Mouse (Mus musculus): ENCODE measurements around the gene Smarcd2.

Gene Smarcd2

DNA sequence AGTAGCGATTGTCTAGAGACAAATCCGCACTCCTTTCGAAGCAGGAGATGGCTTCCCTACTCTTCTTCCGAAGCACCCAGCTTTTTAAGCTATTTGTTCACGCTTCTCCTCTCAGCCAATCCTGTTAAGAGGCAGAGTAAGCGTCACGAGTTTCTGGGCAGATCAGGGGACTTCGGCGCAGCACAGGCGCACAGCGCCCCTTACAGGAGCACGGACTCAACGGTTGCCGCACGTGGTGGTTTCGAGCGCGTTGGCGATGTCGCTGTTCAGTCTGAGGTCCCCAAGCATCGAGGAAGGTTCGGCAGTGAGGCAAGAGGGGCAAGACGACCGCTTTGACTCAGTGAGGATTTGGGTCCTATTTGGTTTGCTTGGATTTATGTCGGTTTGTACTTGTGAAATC is 3.7 kb upstream of the Smarcd2 start, which contains the start of gene Tcam1:
Gene Tcam1, plus strand, starts transcription at position 219 of the 400 bp plus-strand sequence.
- DNase-seq (ENCODE audit: low spot score in 2 of 2) = peak; percentile 75 to 96

DNA sequence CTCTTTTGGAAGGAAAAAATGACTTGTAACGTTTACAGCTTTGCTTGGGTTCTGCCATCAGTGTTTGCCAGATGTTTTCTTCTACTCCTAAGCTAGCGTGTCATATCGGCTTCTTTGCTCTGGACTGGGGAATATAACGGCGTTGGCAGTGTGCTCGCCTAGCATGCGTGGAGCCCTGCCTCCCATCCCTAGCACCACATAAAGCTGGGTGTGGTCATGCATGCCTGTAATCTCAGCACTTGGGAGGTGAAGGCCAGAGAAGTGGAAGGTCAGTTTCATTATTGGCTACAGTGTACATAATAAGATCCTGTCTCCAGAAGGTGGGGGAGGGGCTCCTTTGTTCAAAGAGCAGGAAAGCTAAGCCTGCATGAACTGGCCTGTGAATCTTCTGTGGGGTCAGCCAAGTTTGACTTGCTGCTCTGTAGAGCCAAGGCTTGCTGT is 2.2 kb upstream of the Smarcd2 start:
- no peak for DNase-seq (ENCODE audit: low spot score in 2 of 2)

DNA sequence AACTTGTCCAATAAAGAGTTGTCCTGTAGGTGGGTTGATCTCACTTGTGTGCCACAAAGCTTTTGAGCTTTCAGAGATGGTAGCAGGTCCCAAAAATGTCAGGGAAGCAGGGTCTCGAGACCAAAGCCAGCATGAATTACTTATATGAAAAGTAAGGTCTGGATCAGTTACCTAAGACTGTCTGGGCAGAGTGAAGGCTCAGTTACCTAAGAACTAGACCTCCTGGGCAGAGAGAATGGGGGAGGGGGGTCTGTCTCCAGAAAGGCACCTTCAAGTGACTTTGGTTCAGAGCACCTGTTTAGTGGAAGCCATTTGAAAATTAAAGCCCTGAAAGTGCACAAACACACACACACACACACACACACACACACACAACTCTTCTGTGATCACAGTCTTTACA is 1.6 kb upstream of the Smarcd2 start:
- no peak for DNase-seq (ENCODE audit: low spot score in 2 of 2)

DNA sequence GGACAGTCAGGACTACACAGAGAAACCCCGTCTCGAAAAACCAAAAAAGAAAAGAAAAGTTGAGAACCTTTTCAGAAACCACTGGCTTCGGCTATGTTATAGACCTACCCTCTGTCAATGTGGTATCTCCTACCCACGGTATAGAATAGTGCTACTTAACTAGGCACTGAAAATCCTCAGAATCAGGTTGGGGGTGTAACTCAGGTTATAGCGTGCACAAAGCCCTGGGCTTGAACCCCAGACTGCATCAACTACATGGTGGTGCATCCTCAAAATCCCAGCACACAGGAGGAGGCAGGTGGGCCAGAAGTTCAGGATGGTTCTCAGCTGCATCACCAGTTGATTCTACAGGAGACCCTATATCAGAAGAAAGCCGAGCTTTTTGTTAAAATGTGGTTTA is 1.0 kb upstream of the Smarcd2 start:
- DNase-seq (ENCODE audit: low spot score in 2 of 2) = no peak

DNA sequence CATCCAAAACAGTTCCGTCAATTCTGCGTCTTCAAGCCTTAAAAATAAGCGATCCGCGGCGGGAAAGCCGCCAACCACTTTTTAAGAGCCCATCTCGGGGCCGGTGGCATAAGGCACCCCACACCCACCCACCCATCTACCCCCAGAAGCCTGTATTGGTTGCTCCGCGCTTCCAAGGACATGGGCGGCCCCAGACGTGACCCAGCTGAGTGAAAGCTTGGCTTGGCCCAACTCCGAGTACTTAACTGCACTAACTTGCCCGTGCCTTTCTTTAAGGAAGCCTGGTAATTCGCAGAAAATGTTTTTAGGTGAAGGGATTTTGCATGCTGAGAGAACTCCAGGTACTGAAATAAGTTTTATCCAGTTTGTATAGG is 526 bp upstream of the Smarcd2 start:
- DNase-seq (ENCODE audit: low spot score in 2 of 2) = no peak

DNA sequence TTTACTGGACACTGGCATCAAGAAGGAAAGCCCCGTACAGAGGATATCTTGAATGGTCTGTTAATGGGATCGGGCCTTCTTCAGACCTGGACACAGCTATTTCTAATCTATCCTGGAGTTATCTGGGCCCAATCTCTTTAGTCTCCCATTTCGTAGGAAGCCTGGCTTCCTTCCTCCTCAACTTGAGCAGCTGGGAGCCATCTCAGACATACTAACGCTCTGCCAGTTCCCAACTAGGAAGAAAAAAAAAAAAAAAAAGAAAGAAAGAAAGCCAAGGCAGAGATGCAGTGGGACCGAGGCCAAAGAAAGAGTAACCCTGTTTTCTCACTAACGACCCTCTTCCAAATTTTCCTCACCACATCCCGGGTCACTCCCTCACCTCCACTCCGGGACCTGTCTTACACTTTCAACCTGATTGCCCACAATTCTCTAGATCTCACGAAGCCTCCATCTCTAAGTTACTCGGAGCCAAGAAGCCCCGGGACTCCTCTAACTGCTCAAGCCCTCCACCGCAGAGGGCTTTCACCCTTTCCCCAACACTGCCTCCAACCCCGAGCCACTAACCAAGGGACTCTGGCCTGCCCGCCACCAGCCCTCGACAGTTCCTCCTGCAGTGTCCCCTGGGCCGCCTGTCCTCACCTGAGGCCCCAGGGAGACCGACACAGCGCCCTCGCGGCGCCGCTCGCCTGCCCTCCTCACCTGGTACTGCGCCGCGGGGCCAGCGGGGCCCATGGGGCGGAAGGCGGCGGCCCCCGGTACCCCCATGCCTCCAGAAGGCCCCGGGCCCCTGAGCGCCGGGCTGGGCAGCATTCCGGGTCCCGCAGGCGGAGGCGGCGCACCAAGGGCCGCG is 753 bp downstream of the Smarcd2 start:
- DNase-seq (ENCODE audit: low spot score in 2 of 2) = no peak

DNA sequence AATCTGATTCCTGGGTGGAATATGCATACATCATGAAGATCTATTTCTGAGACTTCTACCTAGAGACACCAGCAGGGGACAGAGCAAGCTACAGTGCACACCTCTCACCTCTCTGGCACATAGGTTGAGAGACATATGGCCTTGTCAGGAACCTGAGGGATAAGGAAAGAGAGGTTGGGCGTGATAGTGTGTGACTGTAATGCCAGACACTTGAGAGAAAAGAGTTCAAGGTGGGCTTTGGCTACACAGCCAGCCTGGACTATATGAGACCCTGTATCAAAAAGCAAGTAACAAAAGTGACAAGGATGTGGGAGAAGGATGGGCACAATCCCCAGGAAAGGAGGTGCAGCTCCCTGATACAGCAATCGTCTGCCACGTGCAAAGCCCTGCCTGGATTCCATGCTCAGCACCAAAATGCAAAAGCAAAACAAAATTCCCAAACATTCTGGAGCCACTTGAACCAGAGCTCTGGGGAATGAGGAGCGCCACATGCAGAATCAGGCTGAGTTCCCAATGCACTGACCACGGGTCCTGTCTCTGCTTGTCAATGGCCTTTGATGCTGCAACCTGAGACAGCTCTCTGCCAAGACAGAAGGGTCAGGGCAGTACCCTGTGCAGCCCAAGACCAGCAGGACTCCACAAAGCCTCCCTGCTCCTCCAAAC is 1.5 kb downstream of the Smarcd2 start:
- DNase-seq (ENCODE audit: low spot score in 2 of 2) = no peak

DNA sequence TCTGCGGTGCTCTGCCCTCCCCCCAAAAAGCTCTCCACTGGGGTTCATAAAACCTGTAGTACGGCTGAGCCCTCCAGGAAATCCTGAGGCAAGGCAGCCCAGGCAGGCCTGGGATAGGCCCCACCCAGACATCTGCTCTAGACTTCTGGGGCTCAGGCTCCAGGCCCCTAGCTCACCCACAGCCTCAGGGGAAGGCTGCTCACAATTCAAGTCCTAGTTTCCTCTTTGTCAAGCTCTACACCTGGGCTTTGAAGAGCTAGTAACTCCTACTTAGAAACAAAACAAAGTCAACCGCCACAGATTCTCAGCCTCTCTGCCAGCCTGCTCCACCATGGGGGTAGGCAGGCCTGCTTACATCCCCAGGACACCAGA is 3.7 kb downstream of the Smarcd2 start:
- no peak for DNase-seq (ENCODE audit: low spot score in 2 of 2)

DNA sequence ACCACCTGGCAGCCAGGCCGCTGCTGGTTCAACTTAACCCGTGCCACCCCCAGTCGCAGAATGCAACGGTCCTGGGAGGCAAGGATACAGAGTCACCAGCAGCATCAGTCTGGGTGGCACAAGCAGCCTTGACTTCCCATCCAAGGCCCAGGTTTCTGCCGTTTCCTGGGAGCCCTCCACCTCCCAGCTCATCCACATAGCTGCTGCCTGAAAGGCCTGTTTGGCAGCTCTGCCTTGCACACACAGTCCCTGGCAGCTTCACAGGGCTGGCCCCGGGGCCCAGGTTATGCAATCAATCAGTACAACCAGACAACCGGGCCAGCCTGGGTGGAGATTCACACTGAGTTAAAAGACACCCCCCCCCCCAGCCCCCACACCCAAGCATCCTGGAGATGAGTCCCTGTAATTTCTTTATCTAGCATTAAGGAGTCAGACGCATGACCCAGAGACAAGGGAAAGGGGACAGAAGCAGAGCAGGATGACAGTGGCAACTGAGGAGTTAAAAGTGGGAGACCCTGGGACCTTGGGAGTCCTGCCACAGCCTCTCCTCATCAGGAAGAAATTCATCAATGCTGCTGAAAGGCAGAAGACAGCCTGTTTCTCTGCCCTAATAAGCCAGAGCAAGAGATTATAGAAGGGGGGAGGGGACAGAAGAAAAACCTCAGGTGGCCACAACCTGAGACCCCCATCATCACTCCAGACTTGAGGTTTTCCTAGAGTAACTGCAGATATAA is 4.3 kb downstream of the Smarcd2 start:
- no peak for DNase-seq (ENCODE audit: low spot score in 2 of 2)

DNA sequence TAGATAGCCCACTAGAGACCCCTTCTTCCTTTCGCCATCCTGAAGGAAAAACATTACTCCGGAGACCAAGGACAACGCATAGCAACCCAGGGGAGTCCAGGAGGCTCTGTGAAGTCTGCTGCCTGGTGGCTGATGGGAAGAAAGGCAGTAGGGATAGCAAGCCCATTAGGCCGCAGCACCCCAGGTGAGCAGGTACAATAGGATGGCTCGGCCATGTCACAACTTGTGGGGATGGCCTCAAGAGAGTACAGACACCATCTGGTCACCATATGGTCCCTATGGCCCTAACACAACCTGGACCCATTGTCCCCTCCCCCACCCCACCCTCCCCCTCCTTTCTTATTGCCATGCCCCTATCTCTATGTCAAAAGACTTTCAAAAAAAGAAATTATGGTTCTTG is 4.9 kb downstream of the Smarcd2 start:
- DNase-seq (ENCODE audit: low spot score in 2 of 2) = no peak

DNA sequence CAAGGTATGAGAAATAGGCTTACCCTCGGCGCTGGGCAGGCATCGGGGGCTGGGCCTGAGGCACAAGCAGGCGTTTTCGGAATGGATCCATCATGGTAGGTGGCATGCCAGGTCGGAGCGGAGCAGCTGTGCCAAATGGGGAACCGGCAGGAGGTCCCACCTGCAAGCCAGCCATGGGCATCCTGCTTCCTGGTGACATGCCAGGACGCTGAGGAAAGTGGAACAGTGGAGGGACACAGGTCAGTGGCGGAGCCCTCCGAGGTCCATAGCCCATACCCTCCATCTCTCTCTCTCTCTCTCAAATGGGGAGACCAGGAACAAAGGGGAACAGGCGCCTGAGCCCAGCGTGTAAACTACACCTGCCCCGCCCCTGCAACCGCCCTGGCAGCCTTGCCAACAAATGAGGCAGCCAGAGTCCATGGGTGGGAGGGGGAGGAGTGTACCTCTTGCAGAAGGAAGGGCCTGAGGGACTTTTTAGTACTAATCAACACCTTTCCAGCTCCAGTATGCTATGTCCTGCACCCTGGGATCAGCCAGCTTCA is 5.4 kb downstream of the Smarcd2 start:
- no peak for DNase-seq (ENCODE audit: low spot score in 2 of 2)

DNA sequence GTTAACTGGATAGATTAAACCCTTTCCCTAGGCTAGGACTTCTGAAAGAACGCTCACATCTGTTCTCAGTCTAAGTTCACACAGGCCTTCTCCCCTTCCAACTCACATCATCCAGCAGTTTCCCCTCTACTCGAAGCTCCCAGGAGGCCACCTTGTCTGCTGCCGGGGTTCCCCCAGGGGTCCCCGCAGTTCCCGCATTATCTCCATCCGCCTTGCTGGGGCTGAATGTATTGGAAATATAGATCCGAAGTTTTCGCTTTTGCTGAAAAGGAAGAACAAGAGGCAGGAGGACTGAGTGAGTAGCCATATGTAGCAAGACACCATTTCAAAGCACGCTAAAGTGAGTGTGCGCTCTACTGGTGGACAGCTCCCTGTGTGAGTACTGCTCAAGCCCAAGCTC is 6.3 kb downstream of the Smarcd2 start:
- DNase-seq (ENCODE audit: low spot score in 2 of 2) = no peak

DNA sequence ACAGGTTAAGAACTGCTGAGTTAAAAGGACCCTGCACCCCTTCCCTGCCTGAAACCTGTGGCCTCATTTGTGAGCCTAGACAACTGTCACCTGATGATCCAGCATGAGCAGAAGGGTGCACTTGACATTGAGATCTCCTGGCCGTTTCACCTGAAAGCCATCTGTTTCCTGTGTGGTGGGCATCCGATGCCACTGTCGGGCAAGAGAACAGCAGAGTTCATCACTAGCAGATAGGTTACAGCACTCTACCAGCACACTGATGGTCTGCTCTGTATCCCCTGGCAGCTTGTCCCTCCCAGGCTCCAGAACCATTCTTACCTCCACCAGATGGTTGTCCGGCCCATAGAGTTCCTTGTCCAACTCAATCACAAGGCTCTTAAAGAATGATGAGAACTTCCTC is 7.2 kb downstream of the Smarcd2 start:
- no peak for DNase-seq (ENCODE audit: low spot score in 2 of 2)

DNA sequence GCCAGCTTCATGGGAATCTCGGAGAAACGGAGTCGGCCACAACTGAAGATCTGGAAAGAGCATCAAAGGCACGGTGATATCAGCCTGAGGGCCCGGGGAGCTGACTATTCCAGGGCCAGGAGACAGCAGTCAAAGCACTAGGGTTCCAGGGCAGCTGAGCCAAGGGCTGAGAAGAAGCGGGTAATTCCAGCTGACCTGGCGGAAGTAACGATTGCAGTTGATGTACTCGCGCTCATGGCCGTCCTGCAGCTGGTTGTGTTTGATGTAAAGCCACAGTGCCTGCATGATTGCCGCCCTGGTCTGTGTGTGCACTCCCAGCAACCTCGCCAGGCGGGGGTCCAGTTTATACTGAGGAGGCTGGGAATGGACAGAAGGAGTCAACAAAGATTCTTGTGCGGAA is 7.8 kb downstream of the Smarcd2 start:
- no peak for DNase-seq (ENCODE audit: low spot score in 2 of 2)

DNA sequence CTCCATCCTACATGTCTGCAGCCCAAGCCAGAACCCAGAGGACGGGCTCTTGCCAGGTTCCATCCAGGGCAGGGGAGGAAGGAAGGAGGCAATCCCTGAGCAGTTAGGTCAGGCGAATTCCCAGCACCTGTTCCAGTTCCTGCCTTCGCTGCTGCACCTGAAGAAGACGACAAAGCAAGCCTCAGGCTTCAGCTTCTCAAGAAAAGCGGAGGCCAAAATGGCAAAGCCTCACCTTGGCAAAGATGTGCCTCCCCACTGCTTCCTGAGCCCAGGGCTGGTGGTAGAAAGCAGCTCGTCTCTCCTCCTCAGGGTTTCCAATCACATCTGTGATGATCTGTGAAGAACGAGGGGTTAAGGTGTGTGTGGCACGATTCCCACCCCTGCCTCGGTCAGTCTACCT is 8.8 kb downstream of the Smarcd2 start:
- DNase-seq (ENCODE audit: low spot score in 2 of 2) = no peak

DNA sequence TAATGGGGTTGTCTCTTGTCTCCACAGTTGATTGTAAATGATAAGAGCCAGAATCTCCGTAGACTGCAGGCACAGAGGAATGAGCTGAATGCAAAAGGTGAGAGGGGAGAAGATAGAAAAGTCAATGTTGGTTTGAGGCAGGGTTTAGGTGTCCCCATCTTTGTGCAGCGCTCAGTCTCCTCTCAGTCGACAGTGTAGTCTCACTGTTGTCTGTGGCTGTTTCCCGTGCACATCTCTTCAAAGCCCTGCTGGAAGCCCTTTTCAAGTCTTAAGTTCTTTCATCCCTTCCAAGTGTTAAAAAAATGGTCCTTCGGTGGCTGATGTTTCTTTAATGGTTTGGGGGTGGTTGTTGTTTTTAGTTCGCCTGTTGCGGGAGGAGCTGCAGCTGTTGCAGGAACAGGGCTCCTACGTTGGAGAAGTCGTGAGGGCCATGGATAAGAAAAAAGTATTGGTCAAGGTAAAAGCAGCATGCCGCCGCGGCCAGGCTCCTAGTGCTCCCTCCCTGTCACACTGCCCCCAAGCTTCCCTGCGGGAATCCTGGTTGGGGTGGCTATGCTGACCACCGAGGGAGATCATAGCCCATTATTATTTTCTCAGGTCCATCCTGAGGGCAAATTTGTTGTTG is 11.8 kb downstream of the Smarcd2 start:
- no peak for DNase-seq (ENCODE audit: low spot score in 2 of 2)

DNA sequence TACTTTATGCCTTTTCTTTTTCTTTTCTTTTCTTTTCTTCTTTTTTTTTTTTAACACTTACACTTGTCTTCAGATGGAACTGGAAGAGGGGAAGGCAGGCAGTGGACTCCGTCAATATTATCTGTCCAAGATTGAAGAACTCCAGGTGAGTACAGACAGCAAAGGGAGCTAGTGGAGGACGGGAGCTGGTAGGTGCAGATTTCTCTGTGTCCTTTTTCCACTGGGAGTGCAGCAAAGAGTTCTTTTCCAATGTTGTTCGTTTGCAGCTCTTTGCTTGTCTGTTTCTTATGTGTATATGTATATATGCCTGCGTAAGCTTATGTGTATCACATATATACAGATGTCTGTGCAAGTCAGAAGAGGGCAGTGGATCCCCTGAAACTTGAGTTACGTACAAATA is 16.0 kb downstream of the Smarcd2 start:
- DNase-seq (ENCODE audit: low spot score in 2 of 2) = no peak

DNA sequence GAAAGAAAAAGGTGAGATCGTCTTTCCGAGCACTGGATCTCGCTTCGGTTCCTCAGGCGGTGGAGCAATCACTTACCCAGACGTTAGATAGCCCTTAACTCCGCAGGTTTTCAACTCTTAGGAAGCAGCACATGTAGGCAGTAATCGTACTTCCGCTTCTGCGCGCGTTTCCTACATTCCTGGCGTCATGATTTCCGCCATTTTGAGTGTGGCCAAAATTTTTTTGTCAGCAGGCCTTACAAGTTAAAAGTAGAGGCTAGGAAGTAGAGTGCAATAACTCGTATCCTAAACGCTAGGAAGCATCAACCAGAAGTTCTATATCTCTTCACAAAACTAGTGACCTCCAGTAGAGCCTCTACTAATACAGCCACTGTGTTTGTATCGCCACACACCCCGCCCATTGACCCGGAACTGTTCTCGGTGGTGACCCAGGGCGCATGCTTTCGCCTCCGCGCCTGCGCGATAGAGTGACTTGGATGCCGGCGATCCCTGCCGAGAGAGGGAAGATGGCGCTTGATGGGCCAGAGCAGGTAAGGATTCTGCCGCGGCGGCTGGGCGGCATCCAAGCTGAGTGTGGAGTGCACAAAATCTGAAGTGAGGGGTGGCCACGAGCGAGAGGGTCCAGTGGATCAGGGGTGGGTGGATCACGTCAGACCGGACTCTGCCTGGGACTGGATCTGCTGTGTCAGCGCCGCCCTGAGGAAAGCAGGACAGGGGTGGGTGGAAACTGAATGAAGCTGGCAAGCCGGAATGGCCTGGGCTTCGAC is 16.9 kb downstream of the Smarcd2 start, which contains the start of the genes Ftsj3 and Psmc5:
Gene Ftsj3, minus strand, starts transcription at position 395 of the 767 bp plus-strand sequence.
Gene Psmc5, plus strand, starts transcription at position 470 of the 767 bp plus-strand sequence.
- DNase-seq (ENCODE audit: low spot score in 2 of 2) = peak; percentile 92 to 99

DNA sequence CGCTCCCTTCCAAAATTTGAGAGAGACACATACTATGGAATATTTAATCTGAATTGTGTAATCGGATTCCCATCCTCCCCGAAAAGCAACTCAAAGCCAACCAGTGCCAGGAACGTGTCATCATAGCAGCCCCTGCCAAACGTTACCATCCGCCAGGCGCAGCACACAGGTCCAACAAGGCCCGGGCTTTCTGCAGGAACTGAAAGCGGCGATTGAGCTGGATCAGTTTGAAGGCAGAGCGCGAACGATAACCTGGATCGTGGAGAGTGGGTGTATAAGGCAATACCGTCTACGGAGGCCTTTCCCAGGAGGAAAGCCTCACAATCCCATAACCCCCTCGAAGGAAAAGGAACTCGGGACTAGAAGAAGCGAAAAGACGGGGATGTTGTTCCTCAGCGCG is 17.6 kb downstream of the Smarcd2 start:
- no peak for DNase-seq (ENCODE audit: low spot score in 2 of 2)

DNA sequence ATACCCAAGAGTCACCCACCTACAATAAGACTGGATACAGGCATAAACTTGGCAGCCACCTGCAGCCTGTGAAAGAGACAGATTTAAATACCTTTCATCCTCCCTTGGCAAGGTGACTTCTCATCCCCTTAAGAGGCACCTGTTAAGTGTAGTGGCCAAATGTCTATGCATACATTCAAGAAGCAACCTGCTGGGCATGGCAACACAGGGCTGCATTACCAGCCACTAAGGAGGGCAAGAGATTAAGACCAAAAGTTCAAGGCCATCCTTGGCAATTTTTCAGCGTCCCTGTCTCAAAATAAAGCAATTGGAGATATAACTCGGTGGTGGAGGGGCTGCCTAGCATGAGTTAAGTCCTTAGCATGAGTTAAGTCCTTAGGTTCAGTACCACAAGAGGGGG is 18.0 kb downstream of the Smarcd2 start:
- no peak for DNase-seq (ENCODE audit: low spot score in 2 of 2)

DNA sequence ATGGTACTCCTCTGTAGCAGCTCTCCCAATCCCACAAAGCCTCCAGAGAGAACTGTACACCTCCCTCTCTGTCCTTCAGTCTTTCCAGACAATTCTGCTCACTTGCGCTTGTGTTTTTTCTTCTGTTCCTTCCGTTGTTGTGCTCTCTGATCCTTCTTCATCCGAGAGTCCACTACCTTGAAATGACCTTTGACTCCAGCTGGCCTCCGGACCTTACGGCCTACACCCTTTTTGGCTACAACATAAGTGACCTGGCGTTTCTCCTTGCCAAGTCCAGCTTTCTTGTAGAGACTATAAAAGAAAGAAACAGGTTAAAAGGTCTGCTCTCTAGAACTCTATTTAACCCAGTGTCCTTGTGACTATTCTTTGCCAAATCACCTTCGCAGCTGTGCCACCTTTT is 23.4 kb downstream of the Smarcd2 start:
- no peak for DNase-seq (ENCODE audit: low spot score in 2 of 2)

All from left cerebral cortex, adult 9 months (tissue).